Mouse (Mus musculus) right cerebral cortex, postnatal 36 days (tissue): ENCODE results near the gene Zbtb20.

Source experiments
- DNase-seq, 2 experiments: peaks; one replicate each; pipeline ENCODE4 v3.0.0; 2022; ENCODE audit warnings: low spot score in 2 of 2, mixed read lengths in 1 of 2

The Zbtb20 gene

DNA sequence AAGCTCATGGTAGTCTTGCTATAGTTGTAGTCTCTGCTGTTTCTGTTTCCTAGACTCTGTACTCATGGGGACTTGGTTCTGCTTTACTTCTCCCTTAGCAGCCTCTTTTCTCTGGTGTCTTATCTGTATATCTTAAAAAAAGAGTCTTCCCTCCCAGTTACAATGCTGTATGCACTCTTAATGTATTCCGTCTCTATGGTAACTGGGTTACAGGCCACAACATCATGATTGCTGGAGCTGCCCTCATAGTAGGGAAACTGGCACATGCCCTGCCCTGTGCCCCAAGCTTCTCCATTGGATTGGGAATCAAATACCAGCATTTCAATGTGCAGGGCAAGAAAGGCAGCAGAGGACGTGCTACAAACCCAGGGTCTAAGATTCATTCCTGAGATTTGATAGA, 567.4 kb downstream of the Zbtb20 start:
- no peak for DNase-seq

DNA sequence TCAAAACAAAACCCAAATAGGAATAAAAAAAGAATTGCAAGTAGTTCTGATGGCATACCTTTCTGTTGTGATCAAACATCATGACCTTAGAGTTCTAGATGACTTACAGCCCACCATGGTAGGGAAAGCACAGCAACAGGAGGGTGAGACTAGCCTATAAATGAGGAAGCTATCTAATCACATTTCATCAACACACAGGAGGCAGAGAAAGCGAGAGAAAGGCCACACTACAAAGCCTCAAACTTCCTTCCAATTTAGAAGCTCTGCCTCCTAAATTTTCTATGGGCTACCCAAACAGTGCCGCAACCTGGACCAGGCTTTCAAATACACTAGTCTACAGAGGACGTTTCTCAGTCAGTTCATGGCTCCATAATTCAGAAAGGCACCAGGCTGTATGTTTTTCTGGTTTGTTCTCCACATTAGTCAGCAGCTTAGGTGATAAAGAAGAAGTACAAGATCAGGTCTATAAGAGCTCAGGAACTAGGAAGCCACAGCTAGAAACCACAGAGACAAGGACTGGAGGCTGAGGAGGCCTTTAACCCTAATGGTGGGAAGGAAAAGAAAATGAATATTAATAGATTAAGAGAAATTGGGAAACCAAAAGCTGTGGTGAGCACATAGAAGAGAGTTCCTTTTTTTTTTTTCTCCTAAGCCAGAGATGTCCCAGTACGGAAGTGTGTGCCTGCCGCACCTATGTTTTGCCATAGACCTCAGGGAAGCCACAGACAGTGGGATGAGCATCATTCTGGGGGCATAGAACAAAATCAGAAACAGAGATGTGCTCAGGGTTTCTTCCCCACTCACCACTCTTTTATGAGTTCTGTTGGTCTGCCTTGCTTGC, 572.7 kb downstream of the Zbtb20 start:
- DNase-seq = no peak

DNA sequence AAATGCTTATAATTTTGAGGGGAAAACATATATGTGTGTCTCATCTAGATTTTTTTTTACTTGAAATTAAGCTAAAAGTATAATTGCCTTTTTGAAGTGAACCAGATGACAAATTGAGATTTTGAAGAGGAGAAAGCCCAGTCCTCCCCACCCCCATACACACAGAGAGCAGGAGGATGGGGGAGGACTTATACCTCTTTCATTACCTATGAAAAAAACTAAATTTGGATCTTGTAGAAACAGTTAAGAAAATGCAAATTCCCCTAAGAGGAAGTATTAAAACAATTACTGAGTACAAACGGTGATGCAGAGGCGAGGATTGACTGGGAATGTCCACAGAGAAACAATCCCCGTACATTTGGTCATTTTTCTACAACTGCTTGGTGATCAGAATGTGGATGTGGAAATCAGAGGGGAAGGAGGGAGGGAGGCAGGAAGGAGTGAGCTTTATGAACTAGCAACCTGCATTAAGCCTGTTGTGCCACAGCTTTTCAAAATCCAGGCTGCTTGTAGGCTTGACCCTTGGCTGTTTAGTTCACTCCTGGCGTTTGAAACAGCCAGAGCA, 578.8 kb downstream of the Zbtb20 start:
- no peak for DNase-seq

DNA sequence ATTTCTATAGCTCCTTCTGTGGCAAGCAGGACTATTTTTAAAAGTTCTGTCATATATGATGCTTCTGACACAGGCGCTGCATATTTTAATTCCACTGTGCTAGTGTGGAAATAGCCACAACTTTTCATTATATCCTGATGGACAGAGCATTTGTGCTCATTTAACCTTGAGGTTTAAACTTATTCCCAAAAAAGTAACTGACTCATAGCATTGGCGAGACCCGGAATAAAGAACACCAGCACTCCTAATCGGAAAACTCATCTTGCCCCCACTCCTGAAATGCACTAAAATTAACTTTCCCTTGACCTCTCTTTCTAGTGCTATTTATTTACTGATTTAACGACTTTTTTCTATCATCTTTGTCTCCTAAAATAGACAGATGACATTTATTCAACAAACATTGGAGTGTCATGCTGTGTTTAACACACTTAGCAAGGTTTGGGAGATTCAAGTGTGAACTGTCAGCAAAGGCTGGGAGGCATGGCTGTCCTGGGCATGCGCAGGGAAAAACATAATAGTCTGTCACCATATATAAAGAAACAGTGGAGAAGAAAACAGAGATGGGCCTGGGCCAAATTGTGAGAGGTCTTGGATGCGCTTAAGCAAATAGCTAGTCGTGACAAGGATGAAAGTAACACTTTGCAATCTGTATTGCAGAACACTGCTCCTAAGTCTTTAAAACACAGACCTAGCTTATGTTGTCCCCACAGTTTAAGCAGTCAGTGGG, 580.9 kb downstream of the Zbtb20 start:
- DNase-seq = no peak

DNA sequence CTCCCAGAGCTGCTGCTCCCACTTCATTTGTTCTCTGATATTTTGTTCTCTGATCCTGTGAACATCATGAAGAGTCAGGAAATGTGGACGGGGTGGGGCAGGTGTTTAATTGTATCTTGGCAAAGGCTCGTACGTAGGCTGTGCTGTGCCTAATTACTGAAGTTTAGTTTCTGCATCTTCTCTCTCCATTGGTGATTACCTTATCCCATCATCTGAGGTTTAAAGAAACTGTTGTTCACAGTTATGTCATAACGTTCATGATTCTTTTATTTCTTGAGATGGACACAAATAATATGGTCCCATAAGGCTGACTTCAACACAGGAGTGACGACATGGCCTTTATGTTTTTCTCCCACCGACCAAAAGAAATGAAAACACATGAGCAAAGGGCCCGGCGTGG, 582.1 kb downstream of the Zbtb20 start:
- DNase-seq = no peak

DNA sequence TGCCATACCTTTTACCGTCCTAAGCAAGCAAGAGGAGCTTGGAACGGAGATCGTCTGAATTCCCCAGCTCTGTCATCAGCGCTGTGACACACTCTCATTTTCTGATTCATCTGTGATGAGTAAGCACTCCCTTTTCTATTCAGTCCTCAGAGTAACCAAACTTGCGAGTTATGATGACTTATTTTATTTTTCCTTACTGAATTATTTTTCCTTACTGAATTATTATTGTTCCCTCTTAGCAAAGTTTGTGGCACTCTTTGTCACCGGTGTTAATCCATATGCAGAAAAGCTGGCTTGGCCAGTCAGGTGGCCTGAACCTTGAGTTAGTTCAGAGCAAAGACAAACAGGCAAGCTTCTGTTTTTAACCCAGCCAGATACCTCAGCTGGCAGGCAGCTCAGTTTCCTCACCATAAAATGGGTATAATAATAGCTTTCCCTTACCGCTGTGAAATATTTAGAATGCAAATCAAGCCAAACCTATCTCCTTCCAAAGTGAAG, 583.1 kb downstream of the Zbtb20 start:
- no peak for DNase-seq

DNA sequence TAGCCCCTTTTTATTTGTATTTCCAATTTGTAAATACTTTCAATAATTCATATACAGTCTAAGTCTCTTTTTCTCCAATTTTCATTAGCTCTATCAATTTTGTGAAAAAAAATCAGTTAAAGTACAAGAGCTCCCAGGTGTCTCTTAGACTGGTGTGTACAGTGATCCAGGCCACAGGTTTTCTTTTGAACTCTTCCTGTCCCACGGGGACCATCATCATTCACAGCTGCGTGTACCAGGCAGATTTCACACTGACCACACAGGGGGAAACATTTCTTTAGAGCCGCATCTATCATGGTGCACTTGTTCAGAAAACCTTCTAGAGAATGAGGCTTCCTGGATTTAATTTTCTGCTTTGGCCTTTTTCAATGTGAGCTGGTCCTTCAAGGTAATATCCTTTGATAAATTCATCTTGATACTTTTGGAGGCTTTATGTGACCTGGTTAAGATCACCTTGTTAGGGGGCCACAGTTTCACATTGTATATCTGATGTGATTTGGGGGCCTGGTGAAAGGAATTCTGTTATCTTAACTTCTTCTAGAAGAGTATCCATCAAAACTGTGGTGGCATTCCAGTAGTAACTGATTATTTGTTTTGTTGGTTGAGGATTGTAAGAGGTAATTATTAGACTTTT, 586.2 kb downstream of the Zbtb20 start:
- no peak for DNase-seq

DNA sequence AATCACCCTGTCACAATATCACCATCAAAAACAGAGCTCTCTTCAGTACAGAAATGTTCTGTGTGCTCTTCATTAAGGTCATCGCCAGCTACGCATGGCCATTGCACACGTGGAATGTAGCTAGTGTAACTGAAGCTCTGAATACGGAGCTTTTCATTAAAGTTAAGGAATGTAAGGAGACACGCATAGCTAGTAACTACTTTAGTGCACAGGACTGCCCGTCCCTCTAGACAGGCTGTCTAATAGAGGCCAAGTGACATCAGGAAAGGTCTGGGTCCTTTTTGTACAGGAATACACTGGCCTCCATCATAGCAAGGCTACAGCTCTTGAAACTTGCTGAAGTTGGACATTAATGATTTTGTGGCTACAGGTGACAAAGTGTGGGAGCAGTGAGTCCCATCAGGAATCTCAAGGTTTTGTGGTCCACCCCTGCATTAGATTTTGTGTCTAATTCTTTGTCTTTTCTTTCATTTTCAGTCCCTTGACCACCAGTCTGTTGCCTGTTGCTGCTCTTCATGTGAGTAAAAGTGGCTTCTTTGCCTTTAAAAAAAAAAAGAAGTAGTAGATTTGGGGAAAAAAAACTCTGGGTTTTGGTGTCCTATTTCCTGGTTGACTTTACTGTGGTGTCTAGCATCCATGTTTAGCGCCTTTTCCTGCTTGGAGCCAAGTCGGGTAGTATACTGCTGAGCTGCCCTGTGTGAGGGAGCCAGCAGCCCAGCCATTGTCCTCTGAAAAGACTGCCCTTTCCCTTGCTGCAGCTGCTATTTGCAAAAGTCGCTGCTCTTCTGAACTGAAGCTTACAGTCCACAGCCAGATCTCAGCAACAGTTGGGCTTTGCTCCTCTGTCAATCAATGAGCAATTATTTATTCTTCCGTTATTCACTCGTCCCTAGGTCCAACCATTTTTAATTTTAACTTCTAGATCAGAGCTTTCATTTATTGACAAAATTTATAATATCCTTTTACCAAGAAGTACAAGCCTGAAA, 587.1 kb downstream of the Zbtb20 start:
- no peak for DNase-seq

DNA sequence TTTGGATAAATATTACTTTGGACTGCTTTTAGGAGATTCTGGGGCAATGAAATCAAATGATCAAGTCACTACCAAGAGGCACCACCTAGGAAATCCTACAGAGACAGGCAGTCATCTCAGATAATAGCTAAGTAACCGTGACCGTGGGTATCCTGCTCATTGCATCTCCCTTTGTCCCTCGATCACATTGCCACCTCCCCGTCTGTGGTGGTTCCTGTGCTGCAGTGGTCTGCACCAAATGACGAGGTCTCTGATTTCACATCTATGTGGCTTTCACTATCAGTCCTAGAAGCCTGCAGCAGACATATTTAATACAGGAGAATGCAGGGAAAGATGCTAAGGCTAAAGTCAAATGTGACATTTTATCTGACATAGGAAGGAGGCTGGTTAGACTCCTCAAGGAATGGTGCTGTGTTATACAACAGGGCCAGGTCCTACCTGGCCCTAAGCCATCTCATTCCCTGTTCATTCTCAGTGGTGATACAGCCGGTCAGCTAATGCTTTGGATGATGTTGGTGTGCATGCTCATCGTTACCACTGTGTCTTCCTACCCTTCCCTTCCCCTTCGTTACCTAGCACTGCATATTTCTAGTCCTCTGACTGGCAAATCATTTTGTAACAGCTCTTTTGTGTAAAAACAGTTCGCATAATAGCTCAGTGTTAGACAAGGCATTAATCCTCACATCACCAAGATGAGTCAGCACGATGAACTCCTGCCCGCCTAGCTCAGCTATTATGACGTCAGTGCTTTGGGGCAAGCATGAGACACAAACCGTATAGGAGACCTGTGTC, 588.2 kb downstream of the Zbtb20 start:
- no peak for DNase-seq

DNA sequence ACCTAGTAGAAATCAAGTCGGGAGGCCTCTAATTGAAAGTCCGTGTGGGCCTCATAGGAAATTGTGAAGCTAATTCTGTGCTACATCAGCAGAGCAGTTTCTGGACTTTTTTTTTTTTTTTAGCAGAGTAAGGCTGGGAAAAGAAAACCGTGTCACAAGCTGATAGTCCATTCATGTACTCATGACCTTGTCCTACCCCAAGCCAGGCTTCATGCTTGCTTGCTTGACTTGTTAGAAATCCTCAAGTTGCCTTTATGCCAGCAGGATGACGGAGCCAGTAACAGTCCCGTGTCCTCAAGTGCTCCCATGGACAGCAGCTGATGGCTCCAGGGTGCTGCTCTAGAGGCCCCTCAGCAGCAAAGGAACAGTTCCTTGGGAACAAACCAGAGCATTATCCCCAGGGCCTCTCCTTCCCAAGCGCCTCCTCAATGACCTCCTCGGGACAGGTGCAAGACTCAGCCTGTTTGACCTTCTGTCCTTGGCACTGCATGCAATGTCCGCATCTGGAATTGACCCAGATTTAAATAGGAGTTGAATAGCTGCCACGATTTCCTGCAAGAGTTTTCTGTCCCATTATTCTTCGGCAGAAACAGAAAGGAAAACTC, 588.9 kb downstream of the Zbtb20 start:
- DNase-seq = peak in 1 of 2 experiments; percentile 12

DNA sequence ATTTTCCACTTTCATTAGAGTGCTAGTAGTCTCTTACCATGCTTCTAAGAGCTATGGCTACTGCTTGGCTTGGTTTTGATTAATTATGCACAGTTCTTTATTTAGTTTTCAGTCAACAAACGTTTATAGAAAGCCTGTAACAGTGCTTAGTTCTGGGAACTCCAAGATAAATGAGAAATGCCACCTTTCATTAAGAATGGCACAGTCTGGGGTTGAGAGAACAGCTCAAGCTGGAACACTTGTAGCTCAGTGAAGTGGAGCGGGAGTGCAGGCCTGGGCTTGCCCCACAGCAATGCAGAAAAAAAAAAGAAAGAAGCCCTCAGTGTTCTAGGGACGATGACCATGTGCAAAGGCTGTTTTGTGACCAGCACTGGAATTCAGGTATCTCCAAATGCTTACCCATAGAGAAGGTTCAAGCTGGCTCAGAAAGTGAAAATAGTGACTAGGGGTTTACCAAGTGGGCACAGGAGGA, 589.7 kb downstream of the Zbtb20 start:
- DNase-seq = no peak

DNA sequence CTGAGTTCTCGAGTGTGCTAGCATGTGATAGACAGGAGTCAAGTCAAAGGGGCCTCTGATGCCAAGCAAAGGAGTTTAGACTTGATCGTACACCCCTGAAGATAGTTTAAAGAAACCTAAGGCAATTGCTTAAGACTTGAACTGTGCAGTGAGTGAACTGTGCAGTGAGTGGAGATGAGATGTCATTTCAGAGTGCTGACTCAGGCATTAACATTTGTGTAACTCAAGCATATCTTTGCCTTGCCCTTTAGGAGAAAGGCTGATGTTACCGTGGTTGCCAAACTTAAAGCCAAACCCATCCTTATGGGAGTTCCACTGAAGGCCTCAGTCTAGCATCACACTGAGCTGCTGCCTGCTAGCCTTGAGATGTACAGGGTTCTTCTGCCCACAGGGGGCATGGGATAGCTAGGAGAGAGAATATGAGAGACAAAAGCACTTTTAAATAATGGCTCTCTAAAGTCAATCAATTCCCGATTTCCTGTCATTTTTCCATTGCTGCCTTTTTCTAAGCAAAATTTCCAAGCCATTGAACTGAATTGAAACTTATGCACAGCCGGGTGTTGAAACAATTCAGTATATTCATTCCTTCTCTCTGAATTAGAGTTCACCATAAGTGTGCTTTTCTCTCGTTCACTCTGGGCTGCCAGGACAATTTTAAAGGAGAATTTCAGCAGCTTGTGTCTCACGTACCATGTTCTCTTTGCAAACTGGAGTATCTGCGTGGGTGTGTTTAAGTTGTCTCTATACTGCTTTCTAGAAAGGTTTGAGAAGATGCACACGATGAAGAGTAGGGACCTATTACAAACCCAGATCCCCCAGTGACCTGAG, 590.5 kb downstream of the Zbtb20 start:
- DNase-seq = no peak

DNA sequence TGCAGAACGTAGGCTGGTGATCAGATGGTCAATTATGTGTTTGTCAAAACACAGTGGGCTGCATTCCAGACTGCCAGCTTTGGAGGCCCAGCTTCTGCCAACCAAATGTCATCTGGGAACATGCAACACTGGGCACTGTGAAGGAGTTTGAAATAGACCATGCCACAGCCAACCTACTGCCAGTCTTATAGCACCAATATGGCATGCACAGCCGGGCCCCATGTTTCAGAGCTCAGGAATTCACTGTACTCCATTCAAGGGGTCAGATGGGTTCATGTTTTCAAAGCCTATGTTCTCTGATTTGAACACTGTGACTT, 591.0 kb downstream of the Zbtb20 start:
- DNase-seq = no peak

DNA sequence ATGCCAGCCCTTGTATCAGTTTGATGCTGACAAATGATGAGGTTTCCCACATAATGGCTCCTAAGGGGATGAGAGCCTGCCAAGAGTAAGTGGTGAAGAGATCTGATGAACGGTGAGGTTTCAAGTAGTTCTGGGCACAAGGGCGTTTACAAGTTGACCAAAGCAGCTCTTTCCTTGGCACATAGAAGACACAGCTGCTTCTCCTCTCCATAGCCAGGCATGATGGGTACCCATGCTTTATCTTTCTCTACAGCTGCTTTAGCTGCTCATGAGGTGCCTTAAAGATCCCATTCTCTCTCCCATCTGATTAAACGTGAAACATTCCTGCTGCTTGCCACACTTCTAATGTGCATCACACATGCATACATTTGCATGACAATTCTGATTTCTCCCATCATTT, 595.4 kb downstream of the Zbtb20 start:
- DNase-seq = no peak

DNA sequence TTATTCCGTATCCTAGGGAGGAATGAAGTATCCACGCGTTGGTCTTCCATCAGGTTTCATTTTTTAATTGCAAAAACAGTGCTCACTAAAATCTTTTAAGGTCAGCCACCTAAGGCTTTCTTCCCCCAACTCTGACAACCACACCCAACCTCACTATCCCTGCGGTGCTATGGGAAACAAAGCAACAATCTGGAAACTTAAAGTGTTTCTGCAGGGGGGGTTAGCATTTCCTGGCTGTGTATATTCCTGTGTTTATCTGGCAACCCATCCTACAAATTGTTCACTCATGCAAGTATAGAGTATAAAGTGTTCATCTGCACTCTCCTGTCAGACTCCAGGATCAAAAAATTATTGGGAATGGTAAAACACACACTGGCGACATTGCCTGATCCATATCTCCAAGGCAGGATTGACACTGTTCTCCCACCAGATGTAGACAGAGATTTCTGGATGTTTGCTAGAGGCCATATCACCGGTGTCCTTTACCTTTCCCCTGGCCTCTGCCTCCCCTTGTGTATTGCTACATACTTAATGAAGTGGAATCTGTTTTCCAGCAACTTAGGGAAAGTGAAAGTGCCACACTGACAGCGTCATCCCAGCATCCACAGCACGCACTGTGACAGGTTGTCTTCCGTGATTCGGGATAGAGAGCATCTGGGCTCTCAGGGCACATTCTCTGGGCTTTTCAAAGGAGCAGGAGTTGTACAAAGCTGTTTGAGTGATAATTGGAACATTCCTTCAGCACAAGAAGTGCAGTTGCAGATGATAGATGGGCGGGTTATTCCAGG, 599.5 kb downstream of the Zbtb20 start:
- DNase-seq = no peak

DNA sequence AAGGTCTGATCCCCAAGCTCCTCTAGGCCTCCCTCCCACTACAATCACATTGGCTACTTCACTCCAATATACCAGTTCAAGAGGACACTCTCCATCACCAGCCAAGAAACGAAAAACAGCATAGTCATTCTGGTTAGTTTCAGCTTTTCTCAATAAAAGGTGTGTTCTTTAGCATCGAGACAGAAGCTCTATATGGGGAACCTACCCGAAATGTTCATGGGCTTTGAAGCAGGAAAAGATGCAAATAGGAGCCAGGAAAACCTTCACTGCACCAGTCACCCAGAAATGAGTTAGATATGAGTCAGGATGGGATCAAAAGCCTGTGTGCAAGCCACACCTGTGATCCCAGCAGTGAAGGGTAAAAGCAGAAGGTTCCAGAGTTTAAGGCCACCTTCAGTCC, 601.2 kb downstream of the Zbtb20 start:
- no peak for DNase-seq

DNA sequence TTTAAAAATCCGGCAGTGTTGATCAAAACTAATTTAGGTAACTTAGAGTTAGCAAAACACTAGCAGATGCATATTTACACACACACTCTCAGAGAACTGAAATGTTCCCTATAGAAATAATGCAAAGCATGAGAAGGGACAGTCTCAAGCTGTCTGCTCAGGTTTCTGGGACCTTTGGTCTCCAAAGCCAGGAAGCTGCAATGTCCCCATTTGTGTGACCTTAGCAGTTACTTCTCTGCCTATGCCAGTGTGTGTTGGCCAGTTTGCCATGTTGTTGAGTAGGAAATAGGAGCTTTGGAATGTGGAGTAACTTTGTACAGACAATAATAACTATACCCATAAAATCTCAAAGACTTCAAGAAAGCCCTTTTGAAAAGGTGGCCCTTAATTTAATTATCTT, 602.7 kb downstream of the Zbtb20 start:
- DNase-seq = no peak

DNA sequence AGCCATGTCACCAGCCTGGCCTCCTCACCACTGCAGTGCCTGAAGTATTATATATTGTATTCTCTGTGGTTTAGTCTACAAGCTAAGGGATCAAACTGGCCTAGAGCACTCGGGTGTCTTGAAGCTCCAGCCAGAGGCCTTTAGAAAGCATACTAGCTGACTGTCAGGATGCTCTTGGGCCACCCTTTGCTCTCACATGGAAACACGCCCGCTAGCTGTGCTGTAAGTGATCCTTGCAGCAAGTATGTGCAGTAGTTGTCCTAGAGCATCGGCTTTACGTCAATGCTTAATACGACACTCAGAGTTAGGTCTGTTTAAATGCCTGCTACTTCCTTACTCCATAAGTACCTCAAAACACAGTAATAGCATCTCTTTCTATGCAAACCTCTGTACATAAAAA, 604.9 kb downstream of the Zbtb20 start:
- DNase-seq = no peak
